9 mouse cellular contexts compared by ENCODE assay signal in genomic region chr6:85237001-85237400, GRCm38 (mm10). TPM values are rescaled to one million over a fixed set of nuclear protein-coding genes. Genes with fewer than 3 reads are reported as not detected.
A peak's percentile ranks its signal among the peaks of the same experiment; 100 is the strongest.
DNase-seq lines count a peak whose midpoint lies in the region; ATAC-seq and TF ChIP-seq lines count a peak whose summit lies in the region.
"Had no signal": no experiment of that assay in that cellular context is flagged by ENCODE, and none has a peak within 500 bp of the region (broad histone marks: within the 10 kb centered on the region; RNA-seq: fewer than 3 reads in every experiment).

No protein-coding gene starts in this region.

- TF ChIP-seq CTCF in CH12.LX (conservative IDR thresholded peaks at IDR 0.05 in 1 of 2, IDR thresholded peaks at IDR 0.05 in 1 of 2; ENCODE audit: low read depth in 2 of 2, low read length in 2 of 2): peak; percentile 22 to 55; a peak in 2 of 4 replicates
- TF ChIP-seq CTCF in olfactory bulb, adult 2 months (IDR thresholded peaks at IDR 0.05; ENCODE audit: insufficient read depth, low read depth, low read length): peak; percentile 39; the same call in 1 of the 2 replicates

- dilution Hi-C loops in CH12.LX (cut with MboI; ENCODE audit: extremely low pct_ligation_motif_present, extremely low pct_unique_long_range_greater_than_20kb, low sequenced_read_pairs): no loop called here

- H3K4me1 ChIP-seq in CH12.LX (ENCODE audit: control insufficient read depth in 1 of 2, insufficient read depth in 2 of 2): no peaks in the 10 kb centered on the region; a peak in 1 of 4 replicates
- peaks cover 46% of the 10 kb centered on the region for H3K4me1 ChIP-seq in embryonic facial prominence, embryonic 10.5 days
- peaks cover 20% of the 10 kb centered on the region for H3K4me1 ChIP-seq in olfactory bulb, adult 2 months (ENCODE audit: control insufficient read depth, insufficient read depth, low read length)

- no peak overlapping the region for H3K27ac ChIP-seq in CH12.LX (ENCODE audit: insufficient read depth, low read depth)
- no peak overlapping the region for H3K27ac ChIP-seq in embryonic facial prominence, embryonic 10.5 days (replicated peaks)
- no peak overlapping the region for H3K27ac ChIP-seq in olfactory bulb, adult 2 months (ENCODE audit: insufficient read depth, low read depth, low read length)

- H3K9me3 ChIP-seq in CH12.LX (replicated peaks; ENCODE audit: low read length): no peaks in the 10 kb centered on the region
- H3K9me3 ChIP-seq in embryonic facial prominence, embryonic 10.5 days: no peaks in the 10 kb centered on the region

- TF ChIP-seq POLR2A in CH12.LX (IDR thresholded peaks at IDR 0.05; ENCODE audit: low read depth, low read length): no peak
- TF ChIP-seq POLR2A in olfactory bulb, adult 2 months (IDR thresholded peaks at IDR 0.05; ENCODE audit: insufficient read depth, low read depth, low read length): no peak

- TF ChIP-seq RAD21 in CH12.LX (IDR thresholded peaks at IDR 0.05; ENCODE audit: low read depth, low read length): no peak; the same call in none of the 2 replicates

- H3K27me3 ChIP-seq in CH12.LX (replicated peaks): peaks cover 5% of the 10 kb centered on the region
- 0 out of 2 replicates have a peak, but pooled peaks cover 23% of the 10 kb centered on the region for H3K27me3 ChIP-seq in embryonic facial prominence, embryonic 10.5 days (replicated peaks; ENCODE audit: low read depth, poor library complexity, severe bottlenecking)

- in situ Hi-C loops in CH12.LX (cut with MboI; ENCODE audit: low pct_ligation_motif_present, low pct_unique_long_range_greater_than_20kb, low sequenced_read_pairs): loop anchor here (10.0 kb wide), 1 partner anchor 92 kb away; no protein-coding TSS in a partner anchor

- H3K79me2 ChIP-seq in CH12.LX (replicated peaks; ENCODE audit: control insufficient read depth, extremely low read depth, insufficient read depth, poor library complexity, severe bottlenecking): no peaks in the 10 kb centered on the region

- no peaks in the 10 kb centered on the region for H3K36me3 ChIP-seq in CH12.LX (replicated peaks in 1 of 2; ENCODE audit: control insufficient read depth in 1 of 2, insufficient read depth in 1 of 2, low read length in 1 of 2)
- H3K36me3 ChIP-seq in embryonic facial prominence, embryonic 10.5 days (replicated peaks): no peaks in the 10 kb centered on the region

- H3K4me2 ChIP-seq in CH12.LX (ENCODE audit: insufficient read depth, low read depth, poor library complexity, severe bottlenecking): no peak overlapping the region

- no peak for ATAC-seq in CD4-positive, CD25-positive, alpha-beta regulatory T cell, adult 4 months

- DNase-seq in CD4-positive, CD25-positive, alpha-beta regulatory T cell, adult 2 months (ENCODE audit: low read depth, low spot score): peak; percentile 32
- peak; percentile 55 for DNase-seq in kidney, adult 18-20 months
- DNase-seq in kidney, adult 11 months: no peak
- peak; percentile 24 for DNase-seq in CH12.LX (ENCODE audit: extremely low read depth)
- peak; percentile 41 for DNase-seq in embryonic facial prominence, embryonic 10.5 days (ENCODE audit: low spot score)
- no peak for DNase-seq in yolk sac, embryonic 10.5 days (ENCODE audit: low spot score)

- no peak overlapping the region for H3K9ac ChIP-seq in CH12.LX (ENCODE audit: insufficient read depth, low read depth)

- no peak overlapping the region for H3K4me3 ChIP-seq in CH12.LX (replicated peaks in 1 of 3; ENCODE audit: low read depth in 2 of 3, low read length in 2 of 3, poor library complexity in 1 of 3)
- H3K4me3 ChIP-seq in embryonic facial prominence, embryonic 10.5 days: no peak overlapping the region
- H3K4me3 ChIP-seq in olfactory bulb, adult 2 months (ENCODE audit: insufficient read depth, low read depth, low read length): no peak overlapping the region

- 44% methylated on average over 5 of the region's 5 CpGs for WGBS in embryonic facial prominence, embryonic 10.5 days
- 61% methylated on average over 5 of the region's 5 CpGs for WGBS in olfactory bulb, adult 2 months

- no peak for TF ChIP-seq EP300 in CH12.LX (IDR thresholded peaks at IDR 0.05; ENCODE audit: low read length)

TF ChIP-seq in CH12.LX, 34 proteins besides CTCF, POLR2A, EP300 and RAD21:
- TF ChIP-seq KAT2A (IDR thresholded peaks at IDR 0.05; ENCODE audit: insufficient replicate concordance, low read length): no peak
- no peak for TF ChIP-seq TBP (conservative IDR thresholded peaks at IDR 0.05; ENCODE audit: low read depth, low read length)
- TF ChIP-seq ZNF384 (IDR thresholded peaks at IDR 0.05; ENCODE audit: low read depth, low read length): no peak
- TF ChIP-seq RCOR1 (conservative IDR thresholded peaks at IDR 0.05; ENCODE audit: low read depth, low read length): no peak
- no peak for TF ChIP-seq IRF4 (IDR thresholded peaks at IDR 0.05; ENCODE audit: low read depth, low read length)

RNA-seq across cellular contexts. Expression of gene Emx1, which starts 49.8 kb away (rescaled TPM):
- polyA plus RNA-seq in CD4-positive, CD25-positive, alpha-beta regulatory T cell, adult 4 months (2017; shearing (Covaris generic)): not detected
- total RNA-seq in CH12.LX (2012; rRNA removed): not detected in 2 replicates
- total RNA-seq in CH12.LX (2014; rRNA removed): not detected in 2 replicates
- polyA plus RNA-seq in CH12.LX (2012; ENCODE audit: insufficient read length, low read depth): not detected in 2 replicates
- polyA plus RNA-seq in embryonic facial prominence, embryonic 10.5 days (2016; fragmentation: Nextera tagmentation; extraction: Ambion mirVana): 2.6 and 2.9 TPM in 2 replicates
- not detected in 2 replicates for polyA plus RNA-seq in olfactory bulb, adult 2 months (2012; ENCODE audit: insufficient read depth, insufficient read length, low replicate concordance, missing spikeins)
- total RNA-seq: neutrophil, adult 5-6 weeks had no signal

Comparison
In these comparisons a context has a peak if more than half of its experiments do, and no peak if none do; other contexts are left out.
1. DNase-seq: peak in CD4-positive, CD25-positive, alpha-beta regulatory T cell, adult 2 months (single experiment), kidney, adult 18-20 months (single experiment), CH12.LX (single experiment) and embryonic facial prominence, embryonic 10.5 days (single experiment); none in kidney, adult 11 months (single experiment) and yolk sac, embryonic 10.5 days (single experiment).